Mouse (Mus musculus): Measurements from ENCODE around the gene 1700057G04Rik. TPM values are rescaled to one million over a fixed set of nuclear protein-coding genes. Genes with fewer than 3 reads are reported as not detected.

Gene 1700057G04Rik
- polyA plus RNA-seq (2015; fragmentation: Nextera tagmentation; extraction: Ambion mirVana): not detected in 2 replicates

DNA sequence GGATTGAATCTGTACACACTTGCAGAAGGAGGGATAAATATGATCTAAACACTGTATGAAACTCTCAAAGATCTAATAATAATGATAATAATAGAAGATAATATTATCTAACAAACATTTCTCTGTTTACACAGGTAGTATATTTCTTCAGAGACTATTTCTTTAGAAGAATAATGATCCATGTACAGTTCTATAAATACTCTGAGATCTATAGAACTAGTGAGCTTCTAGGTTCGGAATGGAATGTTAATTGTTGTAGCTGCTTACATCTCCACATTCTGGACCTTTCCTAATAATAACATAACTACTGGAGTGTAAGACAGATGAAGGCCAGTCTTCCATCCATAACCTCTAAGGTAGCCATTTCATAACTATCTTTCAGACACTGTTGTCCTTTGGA lies at the start of gene 1700057G04Rik:
1700057G04Rik (plus strand) TSS at position 301 of the 400 bp plus-strand sequence.
- Histone ChIP-seq H3K9me3 (replicated peaks; ENCODE audit: control insufficient read depth, low read length, poor library complexity, severe bottlenecking) (no peaks in the 10 kb centered on the region; the same call in 1 of the 2 replicates), H3K36me3 (ENCODE audit: control insufficient read depth, insufficient read depth, low read length) (no peaks in the 10 kb centered on the region), H3K4me2 (ENCODE audit: low read length) (no peak within 1 kb of the TSS), H3K27ac (ENCODE audit: low read length) (no peak within 1 kb of the TSS), H3K27me3 (ENCODE audit: control insufficient read depth, insufficient read depth, low read depth, low read length) (no peaks in the 10 kb centered on the region), H3K9ac (ENCODE audit: low read depth, low read length) (no peak within 1 kb of the TSS), H3K4me3 (ENCODE audit: low read depth, low read length) (no peak within 1 kb of the TSS), H3K4me1 (ENCODE audit: control insufficient read depth, insufficient read depth, low read length) (no peaks in the 10 kb centered on the region)
- 94% methylated on average over 1 of the region's 1 CpGs for WGBS
- ATAC-seq: no peak

DNA sequence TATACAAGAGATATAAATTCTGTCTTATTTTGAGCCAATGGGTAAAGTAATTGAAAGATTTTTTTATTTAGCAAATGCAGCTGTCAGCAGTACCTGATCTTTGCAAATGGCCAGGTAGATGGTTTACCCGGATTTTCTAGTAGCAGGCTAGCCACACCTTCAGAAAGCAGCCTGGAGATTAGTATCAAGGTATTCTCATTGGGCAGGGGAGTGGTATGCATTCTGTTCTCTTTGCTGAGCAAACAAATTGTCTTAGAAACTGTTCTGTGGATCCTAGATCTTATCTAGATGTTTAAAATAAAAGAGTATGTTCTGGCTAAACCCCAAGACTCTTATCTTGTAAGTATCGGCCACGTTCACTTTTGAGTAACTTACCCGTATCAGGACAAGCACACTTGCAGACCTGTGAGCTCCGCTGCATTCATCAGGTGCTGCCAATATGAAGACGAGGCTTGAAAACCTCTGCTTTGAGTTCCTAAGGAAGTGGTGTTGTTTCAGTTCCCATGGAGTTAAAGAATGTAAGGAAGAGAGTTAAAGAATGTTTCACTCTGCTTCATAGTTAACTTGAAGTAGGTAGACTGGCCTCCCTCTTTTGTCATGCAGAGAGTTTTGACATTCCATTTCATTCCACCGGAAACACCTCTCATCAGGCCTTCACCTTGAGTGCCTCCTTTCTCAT lies 48.6 kb upstream of the 1700057G04Rik start:
- no peak for ATAC-seq
- H3K36me3 ChIP-seq (ENCODE audit: control insufficient read depth, insufficient read depth, low read length): no peaks in the 10 kb centered on the region

DNA sequence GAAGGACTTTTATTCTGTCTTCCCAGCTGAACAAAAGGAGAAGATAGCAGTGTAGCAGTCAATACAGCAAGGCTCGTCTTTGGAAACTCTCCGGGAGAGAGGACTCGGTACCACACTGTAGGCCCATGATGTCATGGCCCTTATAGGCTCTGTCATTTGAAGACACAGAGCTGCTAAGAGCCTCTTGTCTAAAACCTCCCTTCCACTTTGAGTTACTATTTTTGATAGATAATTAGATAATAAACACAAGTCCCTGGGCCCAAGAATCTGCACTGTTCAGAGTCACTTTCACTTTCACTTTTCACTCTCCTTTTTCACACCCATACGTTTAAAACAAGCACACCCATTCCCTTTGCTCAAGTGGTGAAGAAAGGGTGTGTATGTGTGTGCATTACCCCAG lies 43.5 kb upstream of the 1700057G04Rik start:
- no peak for ATAC-seq
- no peaks in the 10 kb centered on the region for H3K4me1 ChIP-seq (ENCODE audit: control insufficient read depth, insufficient read depth, low read length)
- no peak overlapping the region for H3K4me2 ChIP-seq (ENCODE audit: low read length)
- H3K9me3 ChIP-seq (replicated peaks; ENCODE audit: control insufficient read depth, low read length, poor library complexity, severe bottlenecking): no peaks in the 10 kb centered on the region
- H3K27ac ChIP-seq (ENCODE audit: low read length): no peak overlapping the region
- H3K27me3 ChIP-seq (ENCODE audit: control insufficient read depth, insufficient read depth, low read depth, low read length): no peaks in the 10 kb centered on the region
- no peaks in the 10 kb centered on the region; the same call in 1 of the 2 replicates for H3K36me3 ChIP-seq (ENCODE audit: control insufficient read depth, insufficient read depth, low read length)
- no peak overlapping the region for H3K4me3 ChIP-seq (ENCODE audit: low read depth, low read length)
- H3K9ac ChIP-seq (ENCODE audit: low read depth, low read length): no peak overlapping the region
- 83% methylated on average over 4 of the region's 4 CpGs for WGBS

More for the DNA sequence above, 48.6 kb upstream of the 1700057G04Rik start:
- Histone ChIP-seq H3K9ac (ENCODE audit: low read depth, low read length) (no peak overlapping the region), H3K4me2 (ENCODE audit: low read length) (no peak overlapping the region), H3K27me3 (ENCODE audit: control insufficient read depth, insufficient read depth, low read depth, low read length) (no peaks in the 10 kb centered on the region), H3K9me3 (replicated peaks; ENCODE audit: control insufficient read depth, low read length, poor library complexity, severe bottlenecking) (no peaks in the 10 kb centered on the region), H3K27ac (ENCODE audit: low read length) (no peak overlapping the region), H3K4me1 (ENCODE audit: control insufficient read depth, insufficient read depth, low read length) (no peaks in the 10 kb centered on the region), H3K4me3 (ENCODE audit: low read depth, low read length) (no peak overlapping the region)
- 88% methylated on average over 7 of the region's 7 CpGs for WGBS

DNA sequence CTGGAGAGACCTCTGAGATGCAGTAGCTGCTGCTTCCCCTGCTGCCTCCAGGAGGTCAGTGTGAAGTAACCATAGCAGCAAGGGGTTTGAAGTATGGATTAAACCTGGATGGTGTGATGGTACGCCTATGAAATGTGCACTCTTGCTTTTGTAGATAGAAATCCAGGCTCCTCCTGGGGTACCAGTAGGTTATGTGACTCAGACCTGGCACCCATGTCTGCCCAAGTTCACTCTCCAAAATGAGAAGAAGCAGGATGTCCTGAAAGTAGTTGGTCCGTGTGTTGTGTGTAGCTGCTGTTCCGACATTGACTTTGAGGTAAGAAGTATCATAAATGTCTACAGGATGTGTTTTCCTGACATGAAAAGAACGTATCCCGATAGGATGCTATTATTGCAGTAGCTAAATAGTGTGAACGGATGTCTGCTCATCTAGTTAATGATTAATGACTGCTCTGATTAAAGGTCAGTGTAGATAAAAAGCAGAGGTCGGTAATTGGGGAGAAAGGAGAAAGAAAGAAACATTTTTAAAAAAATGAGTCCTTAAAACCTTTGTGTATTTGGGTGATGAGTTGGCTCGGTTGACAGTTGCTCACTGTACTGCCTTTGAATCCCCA lies 42.5 kb upstream of the 1700057G04Rik start:
- no peaks in the 10 kb centered on the region for H3K9me3 ChIP-seq (replicated peaks; ENCODE audit: control insufficient read depth, low read length, poor library complexity, severe bottlenecking)
- no peaks in the 10 kb centered on the region for H3K27me3 ChIP-seq (ENCODE audit: control insufficient read depth, insufficient read depth, low read depth, low read length)
- H3K9ac ChIP-seq (ENCODE audit: low read depth, low read length): no peak overlapping the region
- no peak for ATAC-seq
- no peaks in the 10 kb centered on the region; the same call in 1 of the 2 replicates for H3K36me3 ChIP-seq (ENCODE audit: control insufficient read depth, insufficient read depth, low read length)
- no peaks in the 10 kb centered on the region for H3K4me1 ChIP-seq (ENCODE audit: control insufficient read depth, insufficient read depth, low read length)
- no peak overlapping the region for H3K4me2 ChIP-seq (ENCODE audit: low read length)
- 87% methylated on average over 8 of the region's 8 CpGs for WGBS
- H3K4me3 ChIP-seq (ENCODE audit: low read depth, low read length): no peak overlapping the region
- H3K27ac ChIP-seq (ENCODE audit: low read length): no peak overlapping the region

DNA sequence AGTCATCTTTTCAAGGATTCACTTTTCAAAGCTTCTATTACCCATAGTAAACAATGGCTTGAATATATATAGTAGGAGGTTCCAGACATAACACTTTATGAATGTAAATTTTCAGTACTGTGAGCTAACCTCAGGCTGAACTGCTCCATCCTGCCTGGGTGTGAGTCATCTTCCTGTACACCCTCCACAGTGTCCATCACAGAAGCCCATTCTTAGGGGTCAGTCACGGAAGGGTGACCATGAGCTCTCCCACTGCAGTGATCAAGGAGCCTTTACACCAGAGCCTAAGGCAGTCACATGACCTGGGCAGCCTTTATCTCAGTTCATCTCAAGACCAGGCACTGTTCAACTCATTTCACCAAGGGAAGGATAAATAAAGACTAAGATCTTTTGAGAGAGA lies 41.4 kb upstream of the 1700057G04Rik start:
- Histone ChIP-seq H3K4me1 (ENCODE audit: control insufficient read depth, insufficient read depth, low read length) (no peaks in the 10 kb centered on the region), H3K9ac (ENCODE audit: low read depth, low read length) (no peak overlapping the region), H3K9me3 (replicated peaks; ENCODE audit: control insufficient read depth, low read length, poor library complexity, severe bottlenecking) (no peaks in the 10 kb centered on the region), H3K27me3 (ENCODE audit: control insufficient read depth, insufficient read depth, low read depth, low read length) (no peaks in the 10 kb centered on the region), H3K27ac (ENCODE audit: low read length) (no peak overlapping the region), H3K4me2 (ENCODE audit: low read length) (no peak overlapping the region), H3K4me3 (ENCODE audit: low read depth, low read length) (no peak overlapping the region), H3K36me3 (ENCODE audit: control insufficient read depth, insufficient read depth, low read length) (no peaks in the 10 kb centered on the region; the same call in 1 of the 2 replicates)
- ATAC-seq: no peak
- WGBS: 63% methylated on average over 1 of the region's 1 CpGs

DNA sequence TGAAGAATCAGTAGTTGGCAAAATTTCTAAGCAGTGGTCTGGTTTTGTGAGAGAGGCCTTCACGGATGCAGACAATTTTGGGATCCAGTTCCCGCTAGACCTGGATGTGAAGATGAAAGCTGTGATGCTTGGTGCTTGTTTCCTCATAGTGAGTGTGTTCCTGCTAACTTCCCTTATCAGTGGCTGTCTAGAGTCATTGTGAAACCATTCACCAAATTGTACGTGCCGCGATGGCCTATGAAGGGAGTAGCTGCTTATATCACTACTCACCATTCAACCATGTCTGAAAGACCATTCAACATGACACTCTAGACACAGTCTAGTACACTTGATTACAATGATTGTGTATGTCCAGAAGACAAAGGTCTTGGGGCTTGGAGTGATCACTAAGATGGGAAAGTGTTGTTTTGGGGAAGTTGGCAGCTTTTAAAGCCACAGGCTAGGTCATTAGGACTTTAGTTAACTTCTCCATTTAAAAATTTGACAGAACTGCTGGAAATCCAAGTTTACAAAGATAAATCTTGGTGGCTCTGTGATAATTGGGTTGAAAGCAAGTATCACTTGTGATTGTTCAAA lies 39.3 kb upstream of the 1700057G04Rik start:
- no peak for ATAC-seq
- no peak overlapping the region for H3K9ac ChIP-seq (ENCODE audit: low read depth, low read length)
- H3K4me3 ChIP-seq (ENCODE audit: low read depth, low read length): no peak overlapping the region
- no peaks in the 10 kb centered on the region; the same call in 1 of the 2 replicates for H3K36me3 ChIP-seq (ENCODE audit: control insufficient read depth, insufficient read depth, low read length)
- H3K9me3 ChIP-seq (replicated peaks; ENCODE audit: control insufficient read depth, low read length, poor library complexity, severe bottlenecking): no peaks in the 10 kb centered on the region
- no peaks in the 10 kb centered on the region for H3K27me3 ChIP-seq (ENCODE audit: control insufficient read depth, insufficient read depth, low read depth, low read length)
- H3K27ac ChIP-seq (ENCODE audit: low read length): no peak overlapping the region
- H3K4me2 ChIP-seq (ENCODE audit: low read length): no peak overlapping the region
- H3K4me1 ChIP-seq (ENCODE audit: control insufficient read depth, insufficient read depth, low read length): no peaks in the 10 kb centered on the region
- WGBS: 96% methylated on average over 5 of the region's 5 CpGs

DNA sequence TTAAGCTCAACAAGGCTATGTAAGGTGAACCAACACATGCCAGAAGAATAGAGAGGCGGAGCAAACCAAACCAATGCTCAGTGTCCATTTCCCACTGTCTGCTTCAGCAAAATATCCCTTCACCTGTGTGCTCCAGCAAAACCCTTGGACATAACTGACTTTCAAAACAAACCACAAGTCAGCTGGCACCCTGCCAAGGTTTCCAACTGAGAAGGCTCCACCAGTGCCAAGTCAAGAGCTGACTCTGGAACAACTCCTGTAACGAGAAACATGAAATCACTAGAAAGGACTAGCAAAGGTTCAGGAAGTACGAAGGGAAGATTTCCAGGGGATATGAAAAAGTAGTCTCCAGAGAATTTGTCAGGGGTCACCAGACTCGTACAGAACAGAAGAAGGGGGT lies 38.2 kb upstream of the 1700057G04Rik start:
- no peak overlapping the region for H3K4me3 ChIP-seq (ENCODE audit: low read depth, low read length)
- no peak overlapping the region for H3K4me2 ChIP-seq (ENCODE audit: low read length)
- ATAC-seq: no peak
- H3K27ac ChIP-seq (ENCODE audit: low read length): no peak overlapping the region
- H3K27me3 ChIP-seq (ENCODE audit: control insufficient read depth, insufficient read depth, low read depth, low read length): no peaks in the 10 kb centered on the region
- H3K9me3 ChIP-seq (replicated peaks; ENCODE audit: control insufficient read depth, low read length, poor library complexity, severe bottlenecking): no peaks in the 10 kb centered on the region
- H3K4me1 ChIP-seq (ENCODE audit: control insufficient read depth, insufficient read depth, low read length): no peaks in the 10 kb centered on the region
- 47% methylated on average over 4 of the region's 4 CpGs for WGBS
- H3K36me3 ChIP-seq (ENCODE audit: control insufficient read depth, insufficient read depth, low read length): no peaks in the 10 kb centered on the region; the same call in 1 of the 2 replicates
- H3K9ac ChIP-seq (ENCODE audit: low read depth, low read length): no peak overlapping the region

DNA sequence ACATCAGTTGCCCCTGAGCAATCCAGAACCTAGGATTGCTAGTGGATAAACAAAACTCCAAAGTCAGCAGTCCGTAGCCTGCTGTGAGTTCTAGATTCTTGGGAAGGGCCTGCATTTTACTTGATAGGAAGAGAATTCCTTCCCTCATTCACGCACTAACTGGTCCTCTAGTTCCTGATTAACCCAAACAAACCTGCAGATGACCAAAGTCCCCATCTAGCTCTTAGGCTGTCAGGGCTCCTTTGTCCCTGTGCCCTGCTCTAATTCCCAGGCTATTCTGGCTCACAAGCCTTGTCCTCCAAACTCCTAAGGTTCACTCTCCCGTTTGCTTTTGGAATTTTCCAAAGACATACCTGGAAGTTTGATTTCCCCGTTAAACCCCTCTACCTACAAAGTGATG lies 36.5 kb upstream of the 1700057G04Rik start:
- H3K27ac ChIP-seq (ENCODE audit: low read length): no peak overlapping the region
- no peaks in the 10 kb centered on the region for H3K9me3 ChIP-seq (replicated peaks; ENCODE audit: control insufficient read depth, low read length, poor library complexity, severe bottlenecking)
- no peaks in the 10 kb centered on the region for H3K4me1 ChIP-seq (ENCODE audit: control insufficient read depth, insufficient read depth, low read length)
- H3K4me2 ChIP-seq (ENCODE audit: low read length): no peak overlapping the region
- no peak for ATAC-seq
- no peak overlapping the region for H3K4me3 ChIP-seq (ENCODE audit: low read depth, low read length)
- H3K27me3 ChIP-seq (ENCODE audit: control insufficient read depth, insufficient read depth, low read depth, low read length): no peaks in the 10 kb centered on the region
- WGBS: 95% methylated on average over 4 of the region's 4 CpGs
- H3K36me3 ChIP-seq (ENCODE audit: control insufficient read depth, insufficient read depth, low read length): no peaks in the 10 kb centered on the region; the same call in 1 of the 2 replicates
- no peak overlapping the region for H3K9ac ChIP-seq (ENCODE audit: low read depth, low read length)

DNA sequence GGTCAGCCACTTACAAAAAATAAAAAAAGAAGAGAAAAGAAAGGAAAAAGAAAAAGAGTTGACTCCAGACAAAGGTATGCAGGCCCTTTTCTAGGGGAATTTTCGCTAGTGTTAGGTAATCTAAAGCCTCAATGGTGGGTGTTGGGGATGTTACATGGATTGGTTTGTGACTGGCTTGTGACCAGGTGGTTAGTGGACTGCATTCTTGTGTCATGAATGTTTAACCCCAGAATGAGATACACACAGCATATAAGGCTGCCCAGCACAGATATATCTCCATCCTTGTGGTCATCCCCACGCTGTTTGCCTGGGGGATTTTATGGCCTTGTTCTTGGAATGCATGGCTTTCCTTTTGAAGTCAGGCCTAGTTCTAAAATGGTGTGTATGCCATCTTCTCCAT lies 35.9 kb upstream of the 1700057G04Rik start:
- H3K36me3 ChIP-seq (ENCODE audit: control insufficient read depth, insufficient read depth, low read length): no peaks in the 10 kb centered on the region; the same call in 1 of the 2 replicates
- no peak overlapping the region for H3K4me2 ChIP-seq (ENCODE audit: low read length)
- no peaks in the 10 kb centered on the region for H3K4me1 ChIP-seq (ENCODE audit: control insufficient read depth, insufficient read depth, low read length)
- no peak for ATAC-seq
- H3K9ac ChIP-seq (ENCODE audit: low read depth, low read length): no peak overlapping the region
- no peaks in the 10 kb centered on the region for H3K9me3 ChIP-seq (replicated peaks; ENCODE audit: control insufficient read depth, low read length, poor library complexity, severe bottlenecking)
- 89% methylated on average over 2 of the region's 2 CpGs for WGBS
- H3K27me3 ChIP-seq (ENCODE audit: control insufficient read depth, insufficient read depth, low read depth, low read length): no peaks in the 10 kb centered on the region
- H3K4me3 ChIP-seq (ENCODE audit: low read depth, low read length): no peak overlapping the region
- H3K27ac ChIP-seq (ENCODE audit: low read length): no peak overlapping the region

Data from midbrain, embryonic 16.5 days (tissue).